Mouse (Mus musculus): ENCODE measurements around the gene Aldh18a1. TPM values are rescaled to one million over a fixed set of nuclear protein-coding genes. Genes with fewer than 3 reads are reported as not detected.
"Not testable (repeated sequence)": the region's sequence is repeated elsewhere in the genome, so short reads cannot be mapped to it uniquely, and the experiment has no call there.

Gene Aldh18a1
- total and polyA plus RNA-seq, 3 experiments = 101 to 193 (median 120) TPM

DNA sequence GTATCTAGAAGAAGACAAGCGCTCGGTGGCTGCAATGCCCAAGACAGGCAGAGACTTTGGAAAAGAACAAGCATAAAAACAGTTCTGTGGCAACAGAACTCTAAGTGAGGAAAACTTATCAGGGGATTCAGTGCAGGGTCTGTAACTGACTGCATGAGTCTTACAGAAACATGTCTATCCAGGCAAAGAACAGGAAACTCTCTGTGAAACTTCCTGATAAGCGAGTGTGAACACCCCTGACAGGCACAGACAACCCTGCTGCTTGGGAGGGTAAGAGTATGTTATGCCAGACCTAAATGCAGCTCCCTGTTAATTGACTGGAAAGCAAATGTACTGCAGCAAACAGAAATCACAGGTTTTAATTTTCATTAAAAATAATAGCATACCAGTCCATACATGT is 13.6 kb upstream of the Aldh18a1 start:
- TF ChIP-seq RCOR1 (conservative IDR thresholded peaks at IDR 0.05; ENCODE audit: low read depth, low read length) (no peak), NELFE (IDR thresholded peaks at IDR 0.05; ENCODE audit: low read depth, low read length) (no peak), ZNF384 (IDR thresholded peaks at IDR 0.05; ENCODE audit: low read depth, low read length) (no peak), USF2 (conservative IDR thresholded peaks at IDR 0.05; ENCODE audit: low read depth, low read length) (no peak), E2F4 (IDR thresholded peaks at IDR 0.05; ENCODE audit: insufficient replicate concordance, low read depth, low read length) (no peak), UBTF (IDR thresholded peaks at IDR 0.05; ENCODE audit: low read depth, low read length) (no peak), JUND (conservative IDR thresholded peaks at IDR 0.05; ENCODE audit: low read depth, low read length) (no peak), NRF1 (IDR thresholded peaks at IDR 0.05; ENCODE audit: low read depth, low read length) (no peak), MAFK (IDR thresholded peaks at IDR 0.05; ENCODE audit: insufficient replicate concordance, low read length) (no peak), EP300 (IDR thresholded peaks at IDR 0.05; ENCODE audit: low read length) (no peak), ETS1 (conservative IDR thresholded peaks at IDR 0.05; ENCODE audit: low read depth, low read length) (no peak), JUN (IDR thresholded peaks at IDR 0.05; ENCODE audit: insufficient read depth, low read depth, low read length) (no peak), TCF12 (IDR thresholded peaks at IDR 0.05; ENCODE audit: low read depth, low read length) (no peak), SIN3A (IDR thresholded peaks at IDR 0.05; ENCODE audit: low read length) (no peak), IRF4 (IDR thresholded peaks at IDR 0.05; ENCODE audit: low read depth, low read length) (no peak), TBP (conservative IDR thresholded peaks at IDR 0.05; ENCODE audit: low read depth, low read length) (no peak), HCFC1 (IDR thresholded peaks at IDR 0.05; ENCODE audit: low read depth, low read length) (no peak), KAT2A (IDR thresholded peaks at IDR 0.05; ENCODE audit: insufficient replicate concordance, low read length) (no peak), MAX (IDR thresholded peaks at IDR 0.05; ENCODE audit: low read length) (no peak), ZKSCAN1 (IDR thresholded peaks at IDR 0.05; ENCODE audit: borderline replicate concordance, low read depth, low read length) (no peak)

DNA sequence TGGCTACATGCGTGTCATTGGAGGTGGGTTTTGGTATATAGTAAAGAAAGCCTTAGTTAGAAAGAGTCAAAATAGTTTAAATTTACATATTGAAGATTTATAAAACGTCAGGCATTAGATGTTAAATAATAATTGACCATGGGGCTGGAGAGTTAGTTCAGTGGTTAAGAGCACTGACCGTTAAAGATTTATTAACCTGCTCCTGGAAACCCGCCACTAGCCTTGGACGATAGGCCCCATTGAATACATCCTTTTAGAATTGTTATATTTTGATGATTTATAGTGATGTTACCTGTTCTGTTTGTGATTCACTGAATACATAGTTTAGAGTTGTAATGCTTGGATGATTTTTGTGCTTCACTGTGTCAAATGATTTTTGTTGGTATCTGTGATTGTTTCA is 12.6 kb upstream of the Aldh18a1 start:
- H3K4me3 ChIP-seq (replicated peaks in 1 of 3; ENCODE audit: low read depth in 2 of 3, low read length in 2 of 3, poor library complexity in 1 of 3); DNase-seq (ENCODE audit: extremely low read depth); dilution Hi-C loops (cut with MboI; ENCODE audit: extremely low pct_ligation_motif_present, extremely low pct_unique_long_range_greater_than_20kb, low sequenced_read_pairs); H3K4me1 ChIP-seq (ENCODE audit: control insufficient read depth in 1 of 2, insufficient read depth in 2 of 2); H3K9ac ChIP-seq (ENCODE audit: insufficient read depth, low read depth); H3K4me2 ChIP-seq (ENCODE audit: insufficient read depth, low read depth, poor library complexity, severe bottlenecking); H3K27me3 ChIP-seq (replicated peaks); H3K79me2 ChIP-seq (replicated peaks; ENCODE audit: control insufficient read depth, extremely low read depth, insufficient read depth, poor library complexity, severe bottlenecking); H3K9me3 ChIP-seq (replicated peaks; ENCODE audit: low read length); H3K27ac ChIP-seq (ENCODE audit: insufficient read depth, low read depth): not testable (repeated sequence)
- in situ Hi-C loops (cut with MboI; ENCODE audit: low pct_ligation_motif_present, low pct_unique_long_range_greater_than_20kb, low sequenced_read_pairs) = loop anchor here (25.0 kb wide), 1 partner anchor 411 kb away; no protein-coding TSS in a partner anchor
- peaks cover 8 to 44% of the 10 kb centered on the region in 2 experiments for H3K36me3 ChIP-seq (replicated peaks in 1 of 2; ENCODE audit: control insufficient read depth in 1 of 2, insufficient read depth in 1 of 2, low read length in 1 of 2)

More for the DNA sequence above, 13.6 kb upstream of the Aldh18a1 start:
- dilution Hi-C loops (cut with MboI; ENCODE audit: extremely low pct_ligation_motif_present, extremely low pct_unique_long_range_greater_than_20kb, low sequenced_read_pairs) = no loop called here
- Histone ChIP-seq H3K27me3 (replicated peaks) (no peaks in the 10 kb centered on the region), H3K9me3 (replicated peaks; ENCODE audit: low read length) (no peaks in the 10 kb centered on the region), H3K4me3 (replicated peaks in 1 of 3; ENCODE audit: low read depth in 2 of 3, low read length in 2 of 3, poor library complexity in 1 of 3) (no peak overlapping the region), H3K79me2 (replicated peaks; ENCODE audit: control insufficient read depth, extremely low read depth, insufficient read depth, poor library complexity, severe bottlenecking) (no peaks in the 10 kb centered on the region), H3K27ac (ENCODE audit: insufficient read depth, low read depth) (no peak overlapping the region), H3K4me1 (ENCODE audit: control insufficient read depth in 1 of 2, insufficient read depth in 2 of 2) (peaks cover 0 to 6% of the 10 kb centered on the region in 2 experiments; a peak in 1 of 4 replicates), H3K4me2 (ENCODE audit: insufficient read depth, low read depth, poor library complexity, severe bottlenecking) (no peak overlapping the region), H3K36me3 (replicated peaks in 1 of 2; ENCODE audit: control insufficient read depth in 1 of 2, insufficient read depth in 1 of 2, low read length in 1 of 2) (peaks cover 16 to 45% of the 10 kb centered on the region in 2 experiments), H3K9ac (ENCODE audit: insufficient read depth, low read depth) (no peak overlapping the region)
- DNase-seq (ENCODE audit: extremely low read depth) = no peak
- in situ Hi-C loops (cut with MboI; ENCODE audit: low pct_ligation_motif_present, low pct_unique_long_range_greater_than_20kb, low sequenced_read_pairs) = loop anchor here (25.0 kb wide), 1 partner anchor 410 kb away; no protein-coding TSS in a partner anchor

All from CH12.LX (cell line).